Mouse (Mus musculus) ovary, adult 10 weeks (tissue): ENCODE results near the gene Slc7a7. TPM values are rescaled to one million over a fixed set of nuclear protein-coding genes. Genes with fewer than 3 reads are reported as not detected.

ENCODE experiments used
- polyA plus RNA-seq: library from polyadenylated mRNA; stranded (reverse); fragments of 350-450 nt; fragmentation: Illumina TruSeq; extraction: RNeasy Lipid Tissue Mini Kit (QIAGEN cat#74804); gene quantifications from one replicate; pipeline ENCODE4 v1.2.3, GENCODE M21; 2014

Slc7a7 gene
- polyA plus RNA-seq = 2.0 TPM

GRCm38 (mm10) chr14:54417623-54418081 lies at the start of gene Slc7a7:
Gene Slc7a7, minus strand, starts transcription at chr14:54417780.

DNA sequence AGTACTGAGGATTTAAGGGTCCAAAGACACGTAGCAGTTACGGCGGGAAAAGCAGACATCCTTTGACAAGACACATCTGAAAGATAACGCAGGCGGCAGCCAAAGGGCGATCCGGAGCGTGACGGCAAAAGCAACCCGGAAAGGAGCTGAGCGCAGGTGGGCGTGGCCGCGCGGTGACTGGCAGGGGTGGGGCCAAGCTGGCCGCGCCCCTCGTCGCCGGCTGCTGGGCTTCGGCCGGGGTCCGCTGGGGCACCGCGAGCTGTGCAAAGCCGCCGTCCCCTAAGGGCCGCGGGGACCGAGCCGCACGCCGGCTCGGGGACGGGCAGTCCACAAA lies 46.3 kb upstream of the Slc7a7 start, which contains the start of gene Lrp10:
Gene Lrp10 (plus strand): TSS at position 179 of the 334 bp plus-strand sequence.

DNA sequence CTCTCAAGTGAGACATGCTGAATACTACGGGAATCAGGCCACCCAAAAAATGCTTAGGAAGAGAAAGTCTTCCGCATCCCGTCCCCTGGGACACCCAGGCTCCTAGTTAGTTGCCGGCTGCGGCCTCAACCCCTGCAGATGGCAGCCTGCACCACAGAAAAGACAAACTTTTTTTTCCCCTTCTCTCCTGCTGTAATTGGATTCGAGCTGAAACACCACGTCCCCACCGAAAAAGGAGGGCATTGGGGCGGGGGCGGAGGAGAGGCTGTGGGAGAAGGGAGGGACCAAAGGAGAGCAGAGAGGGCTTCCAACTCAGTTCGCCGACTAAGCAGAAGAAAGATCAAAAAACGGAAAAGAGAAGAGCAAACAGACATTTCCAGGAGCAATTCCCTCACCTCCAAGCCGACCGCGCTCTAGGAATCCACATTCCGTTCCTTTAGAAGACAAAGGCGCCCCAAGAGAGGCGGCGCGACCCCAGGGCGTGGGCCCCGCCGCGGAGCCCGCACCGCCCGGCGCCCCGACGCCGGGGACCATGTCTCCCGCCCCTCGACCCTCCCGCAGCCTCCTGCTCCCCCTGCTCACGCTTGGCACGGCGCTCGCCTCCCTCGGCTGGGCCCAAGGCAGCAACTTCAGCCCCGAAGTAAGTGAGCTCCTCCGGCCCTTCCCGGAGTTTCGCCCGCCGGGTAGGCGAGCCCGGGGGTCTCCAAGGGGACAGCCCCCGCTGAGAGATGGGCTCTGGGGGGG lies 13.9 kb upstream of the Slc7a7 start, which contains the start of gene Mmp14:
Gene Mmp14 (plus strand): TSS at position 279 of the 744 bp plus-strand sequence.

DNA sequence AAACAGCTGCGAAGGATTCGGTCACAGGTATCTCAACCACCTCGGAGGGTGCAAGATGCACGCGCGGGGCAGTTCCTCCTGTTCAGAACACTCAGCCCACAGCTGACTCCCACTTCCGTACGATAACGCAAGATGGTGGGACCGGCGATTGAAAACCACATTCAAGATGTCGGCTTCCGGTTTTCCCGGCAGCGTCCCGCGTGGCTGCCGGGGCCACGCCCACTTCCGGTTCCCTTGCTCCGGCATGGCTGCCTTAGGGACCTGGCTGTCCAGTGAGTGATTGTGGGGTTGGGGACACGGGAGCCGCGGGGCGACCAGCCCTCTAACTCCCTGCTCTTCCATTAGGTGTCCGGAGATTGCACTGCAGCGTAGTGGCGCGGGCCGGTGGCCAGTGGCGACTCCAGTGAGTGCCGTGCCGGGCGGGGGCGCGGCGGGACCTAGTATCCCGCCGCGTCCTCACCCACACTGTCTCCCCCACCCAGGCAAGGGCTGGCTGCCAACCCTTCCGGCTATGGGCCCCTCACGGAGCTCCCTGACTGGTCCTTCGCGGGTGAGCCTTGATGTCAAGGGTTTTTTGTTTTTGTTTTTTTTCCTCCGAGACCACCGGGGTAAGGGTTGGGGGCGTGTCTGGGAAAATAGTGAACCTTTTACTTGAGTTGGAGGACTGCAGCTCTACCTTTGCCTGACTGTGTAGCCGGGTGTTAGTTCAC lies 9.3 kb upstream of the Slc7a7 start, which contains the start of gene Mrpl52:
Gene Mrpl52 (plus strand): TSS at position 221 of the 710 bp plus-strand sequence.

GRCm38 (mm10) chr14:54360577-54361340 lies 56.8 kb downstream of the Slc7a7 start, which contains the start of gene Oxa1l:
Gene Oxa1l, plus strand, starts transcription at chr14:54360834.

Other genes starting within 250 kb of the Slc7a7 start
- 4.0 TPM for gene Dad1, start 163.7 kb downstream of the Slc7a7 start, polyA plus RNA-seq
- gene Abhd4, start 163.6 kb downstream of the Slc7a7 start, polyA plus RNA-seq = 36.1 TPM
- not detected for gene Olfr49, start 132.8 kb downstream of the Slc7a7 start, polyA plus RNA-seq
- gene Oxa1l, start 56.9 kb downstream of the Slc7a7 start, polyA plus RNA-seq = 13.9 TPM
- 61.6 TPM for gene Mrpl52, start 9.1 kb upstream of the Slc7a7 start, polyA plus RNA-seq
- 72.2 TPM for gene Mmp14, start 13.8 kb upstream of the Slc7a7 start, polyA plus RNA-seq
- 2.9 TPM for gene Lrp10, start 46.4 kb upstream of the Slc7a7 start, polyA plus RNA-seq
- 0.31 TPM for gene Rem2, start 58.3 kb upstream of the Slc7a7 start, polyA plus RNA-seq
- 64.1 TPM for gene Prmt5, start 99.7 kb upstream of the Slc7a7 start, polyA plus RNA-seq
- 6.2 TPM for gene Haus4, start 136.8 kb upstream of the Slc7a7 start, polyA plus RNA-seq
- 10.9 TPM for gene Ajuba, start 159.8 kb upstream of the Slc7a7 start, polyA plus RNA-seq
- gene 4931414P19Rik, start 188.2 kb upstream of the Slc7a7 start, polyA plus RNA-seq = 2.5 TPM
- gene Psmb5, start 200.2 kb upstream of the Slc7a7 start, polyA plus RNA-seq = 1.7 TPM
- not detected for gene Psmb11, start 203.7 kb upstream of the Slc7a7 start, polyA plus RNA-seq
- gene Gm17606, start 223.2 kb upstream of the Slc7a7 start, polyA plus RNA-seq = not detected
- 0.11 TPM for gene Cdh24, start 223.6 kb upstream of the Slc7a7 start, polyA plus RNA-seq